Mouse (Mus musculus) cortical plate, adult 2 months (tissue): Measurements from ENCODE around the gene Camk1d.

ENCODE experiments used
- CTCF ChIP-seq: fragments of 200-500 bp; IDR thresholded peaks from 2 replicates; pipeline ENCODE4 v1.5.1; 2011; ENCODE audit warnings: mild to moderate bottlenecking, control low read depth, low read length; ENCODE audit not compliant: insufficient read depth; ENCODE audit errors: extremely low read depth
- POLR2A ChIP-seq: fragments of 200-500 bp; IDR thresholded peaks from 2 replicates; pipeline ENCODE4 v1.6.1; 2011; ENCODE audit warnings: mild to moderate bottlenecking, low read length, control low read depth; ENCODE audit not compliant: insufficient read depth; ENCODE audit errors: extremely low read depth

DNA sequence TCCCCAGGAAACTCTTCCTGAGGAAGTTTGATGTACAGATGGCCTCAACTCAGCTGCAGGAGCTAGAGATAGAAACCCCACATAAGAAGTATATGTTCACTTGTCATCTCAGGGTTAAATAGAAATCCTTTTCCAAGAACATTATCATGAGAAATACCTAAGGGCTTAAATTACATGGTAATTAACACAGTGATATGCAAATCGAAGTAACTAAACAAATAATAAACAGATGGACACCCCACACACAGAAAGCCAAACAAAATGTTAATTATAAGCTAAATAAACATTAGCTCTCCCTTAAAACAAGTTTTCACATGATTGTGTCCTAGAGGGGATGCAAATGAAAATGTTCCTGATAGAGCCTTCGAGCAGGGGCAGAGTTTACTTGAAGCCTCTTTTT lies 246.8 kb downstream of the Camk1d start:
- no peak for TF ChIP-seq CTCF
- TF ChIP-seq POLR2A = no peak
